Mouse (Mus musculus) yolk sac, embryonic 10.5 days (tissue): ENCODE data around the gene Gm9970.

ENCODE experiments used
- DNase-seq: peaks from one replicate; pipeline ENCODE4 v3.0.0-alpha.2; 2017; ENCODE audit warnings: low spot score

The Gm9970 gene

DNA sequence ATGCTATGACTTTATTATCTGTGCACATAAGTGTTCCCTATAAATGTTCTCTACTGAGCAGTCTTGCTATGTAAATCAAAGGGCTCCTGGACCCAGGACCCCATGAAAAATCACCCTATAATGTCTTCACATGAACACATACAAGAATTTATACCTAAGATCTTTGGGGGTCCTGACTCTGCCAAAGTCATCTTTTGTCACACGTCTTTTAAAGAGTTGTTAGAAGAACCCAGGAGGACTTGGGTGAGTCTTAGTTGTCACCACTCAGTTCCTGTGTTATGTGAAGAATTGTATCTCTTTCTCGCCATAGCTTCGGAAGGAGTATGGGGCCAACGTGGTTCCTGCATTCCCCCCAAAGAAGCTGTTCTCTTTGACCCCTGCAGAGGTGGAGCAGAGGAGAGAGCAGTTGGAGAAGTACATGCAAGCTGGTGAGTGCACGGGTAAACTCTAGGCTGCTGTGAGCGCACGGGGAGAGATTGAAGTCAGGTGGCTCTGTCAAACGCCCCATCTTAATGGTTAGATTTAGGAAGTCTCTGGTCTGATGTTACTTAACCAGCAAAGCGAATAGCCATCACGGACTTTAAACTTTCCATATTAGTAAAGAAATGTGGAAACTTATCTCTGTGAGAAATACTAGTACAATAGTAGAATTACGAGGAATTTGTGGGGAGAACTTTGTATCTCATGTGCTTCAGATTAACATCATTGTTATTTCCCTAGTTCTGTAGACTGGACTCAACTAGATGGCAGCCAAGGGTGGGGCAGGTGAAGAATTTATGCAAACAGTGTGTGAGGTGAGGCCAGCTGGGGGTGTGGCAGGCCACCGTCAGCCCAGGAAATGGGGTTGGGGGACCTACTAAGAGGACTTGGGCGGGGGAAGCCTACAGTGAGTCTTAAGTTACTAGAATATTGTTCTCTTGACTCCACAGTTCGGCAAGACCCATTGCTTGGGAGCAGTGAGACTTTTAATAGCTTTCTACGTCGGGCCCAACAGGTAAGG, 46.2 kb downstream of the Gm9970 start:
- DNase-seq = no peak

DNA sequence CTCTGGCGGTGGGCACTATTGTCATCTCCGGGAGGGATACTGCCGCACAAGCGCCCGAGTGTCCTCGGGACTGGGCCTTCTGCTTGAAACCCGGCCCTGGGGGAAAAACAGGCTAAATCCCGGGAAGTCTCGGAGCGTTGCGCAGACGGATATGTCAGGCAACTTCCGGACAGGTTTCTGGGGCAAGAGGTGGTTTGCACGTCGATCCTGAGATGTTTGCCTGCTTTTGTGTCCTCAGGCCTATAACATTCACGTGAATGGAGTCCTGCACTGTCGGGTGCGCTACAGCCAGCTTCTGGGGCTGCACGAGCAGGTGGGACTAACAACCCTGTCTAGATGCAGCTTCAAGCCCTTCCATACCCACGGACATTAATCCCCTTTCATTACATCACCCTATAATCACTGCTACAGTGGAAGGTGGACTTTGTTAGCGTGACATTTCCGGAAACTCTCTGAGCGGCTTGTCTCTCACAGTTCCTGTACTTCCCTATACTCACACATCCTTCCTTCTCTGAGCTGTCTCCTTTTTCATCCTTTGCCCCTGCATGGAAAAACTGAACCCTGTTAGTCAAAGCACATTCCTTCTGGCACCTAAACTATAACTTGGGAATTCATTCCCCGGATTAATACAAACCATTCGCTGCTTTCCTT, 47.3 kb downstream of the Gm9970 start:
- DNase-seq = no peak

DNA sequence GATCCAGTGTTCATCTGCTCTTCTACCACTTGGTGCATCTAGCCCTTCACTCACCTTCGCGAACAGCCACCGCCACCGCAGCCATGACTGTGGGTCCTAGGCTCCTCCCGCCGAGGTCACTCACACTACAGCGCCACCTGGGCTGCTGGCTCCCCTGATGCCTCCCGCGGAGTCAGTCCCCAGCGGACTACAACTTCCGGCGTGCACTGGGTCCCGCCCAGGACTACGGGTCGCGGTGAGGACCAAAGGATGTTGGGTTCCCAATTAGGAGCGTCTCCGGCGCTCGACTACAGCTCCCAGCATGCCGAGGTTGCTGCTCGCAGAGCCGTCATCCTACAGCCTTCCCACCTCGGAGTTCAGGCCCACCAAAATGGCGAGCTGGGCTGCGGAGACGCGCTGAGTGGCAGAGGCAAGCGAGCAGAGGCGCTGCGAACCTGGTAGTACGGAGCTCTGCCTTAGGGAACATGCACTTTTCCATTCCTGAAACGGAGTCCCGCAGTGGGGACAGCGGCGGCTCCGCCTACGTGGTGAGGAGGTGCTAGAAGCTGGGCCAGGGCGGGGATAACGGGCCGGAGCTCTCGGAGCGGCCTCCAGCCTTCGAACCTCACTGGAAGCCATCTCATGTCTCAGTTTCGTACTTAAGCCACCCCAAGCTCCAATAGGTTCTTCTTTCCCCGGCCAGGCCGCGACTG, 47.9 kb downstream of the Gm9970 start, which contains the start of the genes Snx17 and Eif2b4:
Snx17 (plus strand) TSS at position 289 of the 692 bp plus-strand sequence.
Eif2b4 (minus strand) TSS at position 492 of the 692 bp plus-strand sequence.
- DNase-seq = peak; percentile 99

DNA sequence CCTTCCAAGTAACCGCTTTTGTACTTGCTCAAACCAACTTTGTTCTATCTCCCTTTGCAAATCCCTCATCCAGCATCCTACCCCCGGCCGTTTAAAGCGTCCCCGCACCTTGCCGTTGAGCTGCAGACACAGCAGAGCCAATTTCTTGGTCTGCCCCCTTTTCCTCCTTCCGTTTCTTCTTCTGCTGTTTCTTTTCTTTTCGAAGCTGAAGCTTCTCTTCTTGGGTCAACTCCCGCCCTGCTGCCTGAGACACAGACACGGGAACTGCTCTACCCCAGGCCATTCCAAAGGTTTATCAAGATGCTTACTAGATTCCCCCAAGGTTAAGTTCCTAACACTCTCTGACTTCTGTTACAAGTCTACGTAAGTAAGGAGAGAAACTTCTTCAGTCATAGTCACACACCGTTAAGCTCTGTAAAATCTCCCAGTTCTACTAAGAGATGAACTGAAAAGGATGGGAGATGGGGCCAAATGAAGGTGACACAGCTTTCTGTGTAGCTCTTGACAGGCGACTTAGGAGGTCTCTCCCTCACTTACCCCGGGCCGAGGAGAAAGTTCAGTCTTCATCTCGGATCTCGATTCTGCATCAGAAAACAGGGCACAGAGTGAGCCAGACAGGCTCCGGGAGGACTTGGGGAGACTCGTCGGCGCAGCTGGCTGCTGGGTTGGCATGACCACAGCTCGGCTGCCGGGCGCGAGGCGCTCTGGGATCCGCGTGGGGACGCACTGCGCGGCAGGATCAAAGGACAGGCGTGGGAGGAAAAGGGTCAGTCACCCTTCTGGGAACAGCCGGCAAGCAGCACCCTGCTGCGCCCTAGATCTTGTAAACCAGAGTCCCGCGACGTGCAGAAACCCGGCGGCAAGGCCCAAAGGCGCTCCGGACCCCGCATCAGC, 48.7 kb downstream of the Gm9970 start:
- no peak for DNase-seq
